Mouse (Mus musculus) colon, adult 2 months (tissue): ENCODE measurements around the gene Nsg1. TPM values are rescaled to one million over a fixed set of nuclear protein-coding genes. Genes with fewer than 3 reads are reported as not detected.

ENCODE experiments used
- polyA plus RNA-seq: library from polyadenylated mRNA; depleted of rRNA; stranded (reverse); fragments of >200 nt; gene quantifications from 2 replicates; pipeline ENCODE4 v1.2.3, GENCODE M21; 2012; rRNA removed

Gene Nsg1
- polyA plus RNA-seq = 14.7 and 17.8 TPM in 2 replicates

DNA sequence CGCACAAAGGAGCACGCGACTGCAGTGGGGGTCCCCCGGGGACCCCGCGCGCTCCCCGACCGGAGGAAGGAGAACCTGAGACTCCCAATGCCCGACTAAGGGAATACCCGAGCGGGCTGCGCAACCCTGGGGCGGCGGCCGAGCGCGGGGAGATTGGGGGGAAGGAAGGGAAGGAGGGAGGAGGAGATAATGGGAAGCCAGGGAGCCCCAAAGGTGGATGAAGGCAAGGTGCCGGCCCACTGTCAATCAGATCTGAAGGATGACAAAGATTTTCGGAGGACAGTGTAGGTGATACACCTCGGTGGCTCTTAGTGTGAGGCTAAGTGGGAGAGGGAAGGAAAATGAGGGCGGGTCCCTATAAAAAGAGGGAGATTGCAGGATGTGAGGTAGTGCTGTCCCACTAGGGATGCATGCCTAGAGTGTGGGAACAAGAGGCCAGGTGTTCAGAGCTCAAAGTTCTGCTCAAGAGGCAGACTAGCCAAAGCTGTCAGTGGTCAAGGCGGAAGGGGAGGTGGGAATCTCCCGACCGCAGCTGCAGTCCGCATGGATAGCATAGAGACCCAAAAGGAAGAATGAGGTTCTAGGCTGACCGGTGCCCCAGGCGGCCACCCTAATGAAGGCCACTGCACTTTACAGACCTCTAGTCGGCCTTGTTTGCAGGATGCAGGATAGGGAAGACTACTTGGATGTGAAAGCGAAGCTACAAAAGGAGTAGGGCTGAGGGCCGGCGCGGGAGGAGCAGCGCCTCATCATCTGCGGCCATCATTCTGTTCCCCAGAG, at the start of gene Nsg1:
Gene Nsg1, minus strand, starts transcription at position 274 of the 780 bp plus-strand sequence.

Other genes starting within 250 kb of the Nsg1 start
- 14.7 and 15.3 TPM in 2 replicates for gene Stx18, start 121.2 kb downstream of the Nsg1 start, polyA plus RNA-seq
- gene Zbtb49, start 60.5 kb upstream of the Nsg1 start, polyA plus RNA-seq = 14.4 and 14.9 TPM in 2 replicates
- gene Lyar, start 60.6 kb upstream of the Nsg1 start, polyA plus RNA-seq = 1.8 and 2.2 TPM in 2 replicates
- gene Tmem128, start 100.3 kb upstream of the Nsg1 start, polyA plus RNA-seq = 18.1 and 19.7 TPM in 2 replicates
- not detected in 2 replicates for gene Otop1, start 116.1 kb upstream of the Nsg1 start, polyA plus RNA-seq
- gene Drd5, start 159.5 kb upstream of the Nsg1 start, polyA plus RNA-seq = not detected in 2 replicates